Mouse (Mus musculus) stomach, embryonic 14.5 days (tissue): Measurements from ENCODE around the gene Dpp7. TPM values are rescaled to one million over a fixed set of nuclear protein-coding genes. Genes with fewer than 3 reads are reported as not detected.

Experiments
- ATAC-seq: fragments of 200-750 bp; cut with Nextera tagmentation; 2 replicates; pipeline ENCODE4 v1.8.0; 2017; ENCODE audit warnings: low read depth, moderate TSS enrichment; ENCODE audit not compliant: insufficient number of reproducible peaks, insufficient read depth, low FRiP score
- H3K27ac ChIP-seq: fragments of 300-500 bp; sonication (generic); 2 replicates; pipeline ENCODE4 v1.5.1; 2014; ENCODE audit warnings: mild to moderate bottlenecking, low read length, moderate library complexity, mixed read lengths
- H3K27me3 ChIP-seq: fragments of 300-500 bp; sonication (generic); 2 replicates; pipeline ENCODE4 v1.6.1; 2014; ENCODE audit warnings: low read length, control low read depth, mixed read lengths; ENCODE audit not compliant: control insufficient read depth, insufficient read depth
- H3K36me3 ChIP-seq: fragments of 300-500 bp; sonication (generic); 2 replicates; pipeline ENCODE4 v1.6.1; 2014; ENCODE audit warnings: mild to moderate bottlenecking, control low read depth, low read length, moderate library complexity, mixed read lengths; ENCODE audit not compliant: control insufficient read depth, insufficient read depth
- H3K4me1 ChIP-seq: fragments of 300-500 bp; sonication (generic); 2 replicates; pipeline ENCODE4 v1.6.1; 2014; ENCODE audit warnings: low read length, control low read depth, mixed read lengths; ENCODE audit not compliant: control insufficient read depth, insufficient read depth
- H3K4me2 ChIP-seq: fragments of 300-500 bp; sonication (generic); replicated peaks from 2 replicates; pipeline ENCODE4 v1.6.1; 2014; ENCODE audit warnings: low read depth, low read length, control low read depth
- H3K4me3 ChIP-seq: fragments of 300-500 bp; sonication (generic); 2 replicates; pipeline ENCODE4 v1.5.1; 2014; ENCODE audit warnings: low read depth, low read length, control low read depth
- H3K9ac ChIP-seq: fragments of 300-500 bp; sonication (generic); replicated peaks from 2 replicates; pipeline ENCODE4 v1.6.1; 2014; ENCODE audit warnings: low read depth, mild to moderate bottlenecking, control low read depth, low read length, moderate library complexity, mixed read lengths
- H3K9me3 ChIP-seq: fragments of 300-500 bp; sonication (generic); 2 replicates; pipeline ENCODE4 v1.6.1; 2016; ENCODE audit warnings: low read depth, low read length, control low read depth; ENCODE audit not compliant: control insufficient read depth
- WGBS: fragments of 180-500 bp; shearing (Covaris S2); extraction: QIAGEN DNeasy Blood & Tissue Kit; methylation state at CpG from one replicate; pipeline ENCODE4 v1.1.7; 2014; 5-methylcytosine and 5-hydroxymethylcytosine counted together
- polyA plus RNA-seq: library from polyadenylated mRNA; unstranded; fragments of >200 nt; fragmentation: Nextera tagmentation; extraction: Ambion mirVana; gene quantifications from 2 replicates; pipeline ENCODE4 v1.2.1, GENCODE M21; 2014

Gene Dpp7
- polyA plus RNA-seq, 1 experiment from 2014 or later: 19.5 TPM

DNA sequence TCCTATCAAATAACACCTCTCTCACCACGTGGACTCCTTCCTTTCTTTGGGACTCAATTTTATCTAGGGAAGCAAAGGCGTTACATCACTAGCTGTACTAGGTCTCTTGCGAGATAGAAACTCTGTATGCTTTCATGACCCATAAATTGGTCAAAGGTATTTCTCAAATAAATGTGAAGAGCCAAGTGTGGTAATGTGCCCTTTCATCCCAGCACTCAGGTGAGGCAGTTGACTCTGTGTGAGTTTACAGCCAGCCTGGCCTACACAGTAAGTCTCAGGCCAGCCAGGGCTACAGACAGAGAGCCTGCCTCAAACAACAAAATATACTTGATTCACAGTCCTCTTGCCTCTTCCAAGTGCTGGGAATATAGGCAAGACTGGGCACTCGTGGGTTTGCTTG is 3.7 kb upstream of the Dpp7 start:
- no peak for ATAC-seq
- WGBS: 82% methylated on average over 4 of the region's 4 CpGs
- Histone ChIP-seq H3K9me3 (no peaks in the 10 kb centered on the region), H3K36me3 (no peaks in the 10 kb centered on the region), H3K27ac (no peak overlapping the region), H3K27me3 (no peaks in the 10 kb centered on the region), H3K4me3 (no peak overlapping the region), H3K9ac (no peak overlapping the region), H3K4me1 (peaks cover 18% of the 10 kb centered on the region), H3K4me2 (no peak overlapping the region)

DNA sequence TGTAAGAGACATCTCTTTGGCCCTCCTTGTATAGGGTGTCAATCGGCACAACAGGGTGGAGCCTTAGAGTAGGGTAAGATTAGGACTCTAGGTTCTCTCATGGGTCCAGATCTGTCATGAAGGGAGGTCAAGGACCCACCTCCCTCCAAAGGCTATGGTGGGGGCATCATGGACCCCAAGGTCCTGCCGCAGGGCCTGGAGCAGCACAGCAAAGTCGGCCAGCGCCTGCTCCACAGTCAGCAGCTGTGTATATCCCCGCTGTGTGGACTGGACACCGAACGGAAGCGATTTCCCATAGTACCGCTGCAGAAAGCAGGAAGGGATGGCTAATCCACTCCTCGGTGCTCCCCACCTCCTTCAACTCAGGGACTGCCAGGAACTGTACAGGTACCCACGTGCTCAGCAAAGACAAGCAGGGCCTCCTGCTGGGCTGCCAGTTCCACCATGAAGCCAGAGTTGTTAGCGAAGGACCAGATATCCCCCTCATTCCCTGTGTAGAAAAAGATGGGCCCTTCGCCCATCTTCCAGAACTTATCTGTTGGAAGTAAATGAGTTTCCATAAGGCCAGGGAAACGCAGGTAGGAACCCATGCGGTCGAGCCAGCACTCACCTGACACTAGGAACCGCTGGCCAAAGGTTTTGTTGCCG is 616 bp downstream of the Dpp7 start:
- no peaks in the 10 kb centered on the region for H3K27me3 ChIP-seq
- H3K27ac ChIP-seq: no peak overlapping the region
- peak overlapping the region; percentile 51 for H3K4me3 ChIP-seq
- H3K9ac ChIP-seq: 0 out of 2 replicates have a peak overlapping the region, but pooled peaks have one; percentile 43
- 40% methylated on average over 18 of the region's 18 CpGs for WGBS
- no peak for ATAC-seq
- H3K4me2 ChIP-seq: peak overlapping the region; percentile 87
- peaks cover 23% of the 10 kb centered on the region for H3K36me3 ChIP-seq
- H3K4me1 ChIP-seq: peaks cover 11% of the 10 kb centered on the region
- H3K9me3 ChIP-seq: no peaks in the 10 kb centered on the region

DNA sequence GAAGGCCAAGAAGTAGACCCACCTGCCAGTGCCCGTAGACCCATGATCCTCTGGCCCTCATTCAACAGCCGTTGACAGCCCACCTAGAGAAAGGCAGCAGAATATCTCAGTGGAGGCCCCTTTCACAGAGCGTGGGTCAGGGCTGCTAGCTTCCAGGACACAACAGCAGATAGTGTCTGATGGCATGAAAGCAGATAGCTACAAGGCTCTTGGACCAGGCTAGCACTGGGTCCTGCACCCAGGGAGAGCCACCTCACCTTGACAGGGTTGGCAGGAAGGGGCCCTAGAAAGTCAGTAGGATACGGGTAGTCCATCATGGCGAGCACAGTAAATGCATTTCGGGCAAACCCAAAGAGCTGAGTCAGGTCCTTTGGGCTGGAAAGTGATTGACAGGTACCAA is 1.9 kb downstream of the Dpp7 start:
- Histone ChIP-seq H3K4me3 (no peak overlapping the region), H3K9ac (no peak overlapping the region), H3K4me1 (peaks cover 11% of the 10 kb centered on the region), H3K36me3 (peaks cover 36% of the 10 kb centered on the region), H3K27me3 (no peaks in the 10 kb centered on the region), H3K27ac (no peak overlapping the region), H3K4me2 (no peak overlapping the region), H3K9me3 (no peaks in the 10 kb centered on the region)
- 86% methylated on average over 6 of the region's 6 CpGs for whole genome bisulfite sequencing
- no peak for ATAC-seq

- Histone ChIP-seq H3K4me2 (no peak overlapping the region), H3K9ac (no peak overlapping the region), H3K4me1 (peaks cover 4% of the 10 kb centered on the region; the same call in 1 of the 2 replicates), H3K36me3 (peaks cover 64% of the 10 kb centered on the region), H3K27ac (no peak overlapping the region), H3K4me3 (no peak overlapping the region), H3K27me3 (no peaks in the 10 kb centered on the region), H3K9me3 (no peaks in the 10 kb centered on the region)
- 86% methylated on average over 3 of the region's 3 CpGs for WGBS
- no peak for ATAC-seq
Observed at GRCm38 (mm10) chr2:25350701-25351100, 5.5 kb downstream of the Dpp7 start.

DNA sequence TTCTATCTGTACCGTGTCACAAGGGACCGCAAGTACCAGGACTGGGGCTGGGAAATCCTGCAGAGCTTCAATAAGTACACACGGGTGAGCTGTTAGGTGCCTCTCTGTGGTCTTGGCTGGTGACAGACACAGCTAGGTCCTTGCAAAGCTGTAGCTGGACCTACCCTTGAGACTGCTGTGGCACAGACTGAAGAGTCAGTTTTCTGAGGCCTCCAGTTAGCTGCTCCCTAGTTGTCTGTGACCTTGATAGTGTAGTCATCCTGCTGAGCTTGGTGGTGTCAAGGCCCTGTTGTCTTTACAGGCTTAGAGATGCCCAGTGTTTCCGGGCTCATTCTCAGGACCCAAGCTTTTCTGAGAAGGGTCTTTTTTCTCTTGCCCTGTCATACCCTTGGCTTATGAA is 6.7 kb downstream of the Dpp7 start:
- WGBS: 93% methylated on average over 4 of the region's 4 CpGs
- Histone ChIP-seq H3K4me1 (no peaks in the 10 kb centered on the region), H3K27me3 (no peaks in the 10 kb centered on the region), H3K9ac (no peak overlapping the region), H3K4me2 (no peak overlapping the region), H3K36me3 (peaks cover 76% of the 10 kb centered on the region), H3K27ac (no peak overlapping the region), H3K4me3 (no peak overlapping the region), H3K9me3 (no peaks in the 10 kb centered on the region)
- ATAC-seq: no peak

GRCm38 (mm10) chr2:25348162-25348561 is 8.0 kb downstream of the Dpp7 start:
- Histone ChIP-seq H3K9ac (no peak overlapping the region), H3K4me3 (no peak overlapping the region), H3K9me3 (no peaks in the 10 kb centered on the region), H3K4me1 (no peaks in the 10 kb centered on the region), H3K36me3 (peaks cover 87% of the 10 kb centered on the region), H3K27ac (no peak overlapping the region), H3K4me2 (no peak overlapping the region), H3K27me3 (no peaks in the 10 kb centered on the region)
- WGBS: 87% methylated on average over 7 of the region's 7 CpGs
- ATAC-seq: no peak

DNA sequence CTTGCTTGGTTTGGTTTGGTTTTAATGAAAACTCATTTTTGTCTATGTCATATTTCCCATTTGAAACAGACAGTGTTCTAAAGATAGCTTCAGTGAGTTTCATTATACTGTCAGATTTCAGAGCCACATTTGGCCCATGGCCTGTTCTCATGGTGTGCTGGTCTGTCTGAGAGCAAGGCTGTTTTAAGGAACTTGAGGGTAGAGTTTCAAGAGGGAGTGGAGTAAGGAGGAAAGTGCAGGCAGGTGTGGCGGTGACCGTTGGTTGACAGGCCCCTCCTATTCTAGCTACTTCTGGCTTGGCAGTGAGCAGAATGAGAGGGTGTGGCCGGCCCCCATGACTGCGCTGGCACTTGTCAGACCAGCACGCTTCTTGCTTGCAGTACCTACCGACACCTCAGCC is 17.9 kb downstream of the Dpp7 start:
- Histone ChIP-seq H3K4me1 (peaks cover 5% of the 10 kb centered on the region), H3K9me3 (no peaks in the 10 kb centered on the region), H3K4me2 (no peak overlapping the region), H3K27me3 (no peaks in the 10 kb centered on the region), H3K36me3 (peaks cover 62% of the 10 kb centered on the region), H3K4me3 (no peak overlapping the region), H3K9ac (no peak overlapping the region), H3K27ac (no peak overlapping the region)
- no peak for ATAC-seq
- WGBS: 88% methylated on average over 6 of the region's 6 CpGs

- H3K27me3 ChIP-seq: no peaks in the 10 kb centered on the region
- H3K4me3 ChIP-seq: peak overlapping the region; percentile 95
- H3K36me3 ChIP-seq: peaks cover 38% of the 10 kb centered on the region
- no peak for ATAC-seq
- peak overlapping the region; percentile 95 for H3K4me2 ChIP-seq
- H3K9ac ChIP-seq: peak overlapping the region; percentile 81; the same call in 1 of the 2 replicates
- H3K27ac ChIP-seq: no peak overlapping the region
- H3K4me1 ChIP-seq: peaks cover 15% of the 10 kb centered on the region
- WGBS: 76% methylated on average over 2 of the region's 2 CpGs
- H3K9me3 ChIP-seq: no peaks in the 10 kb centered on the region
Observed at GRCm38 (mm10) chr2:25333569-25333968, 22.6 kb downstream of the Dpp7 start.
